Mouse (Mus musculus) forebrain, embryonic 15.5 days (tissue): Measurements from ENCODE around the gene Cyp2f2. TPM values are rescaled to one million over a fixed set of nuclear protein-coding genes. Genes with fewer than 3 reads are reported as not detected.

Source experiments
- ATAC-seq: fragments of 200-750 bp; cut with Nextera tagmentation; replicated peaks from 2 replicates; pipeline ENCODE4 v1.8.0; 2017; ENCODE audit warnings: mild to moderate bottlenecking, moderate TSS enrichment, moderate library complexity
- H3K27ac ChIP-seq: fragments of 300-500 bp; sonication (generic); replicated peaks from 2 replicates; pipeline ENCODE4 v1.5.1; 2015; ENCODE audit warnings: mild to moderate bottlenecking, inconsistent platforms
- H3K27me3 ChIP-seq: fragments of 300-500 bp; sonication (generic); 2 replicates; pipeline ENCODE4 v1.6.1; 2015; ENCODE audit warnings: inconsistent platforms
- H3K36me3 ChIP-seq: fragments of 300-500 bp; sonication (generic); 2 replicates; pipeline ENCODE4 v1.6.1; 2015; ENCODE audit warnings: mild to moderate bottlenecking, inconsistent platforms
- H3K4me1 ChIP-seq: fragments of 300-500 bp; sonication (generic); 2 replicates; pipeline ENCODE4 v1.6.1; 2015; ENCODE audit warnings: inconsistent platforms
- H3K4me2 ChIP-seq: fragments of 300-500 bp; sonication (generic); replicated peaks from 2 replicates; pipeline ENCODE4 v1.6.1; 2015; ENCODE audit warnings: mild to moderate bottlenecking, inconsistent platforms
- H3K4me3 ChIP-seq: fragments of 300-500 bp; sonication (generic); 2 replicates; pipeline ENCODE4 v1.5.1; 2015; ENCODE audit warnings: mild to moderate bottlenecking, inconsistent platforms
- H3K9ac ChIP-seq: fragments of 300-500 bp; sonication (generic); replicated peaks from 2 replicates; pipeline ENCODE4 v1.6.1; 2015; ENCODE audit warnings: mild to moderate bottlenecking, inconsistent platforms
- H3K9me3 ChIP-seq: fragments of 300-500 bp; sonication (generic); 2 replicates; pipeline ENCODE4 v1.6.1; 2016; ENCODE audit warnings: inconsistent platforms
- WGBS: fragments of 180-500 bp; shearing (Covaris S2); methylation state at CpG from one replicate; pipeline ENCODE4 v1.1.7; 2015; ENCODE audit warnings: mixed read lengths; 5-methylcytosine and 5-hydroxymethylcytosine counted together
- polyA plus RNA-seq: library from polyadenylated mRNA; unstranded; fragments of >200 nt; fragmentation: Nextera tagmentation; extraction: Ambion mirVana; gene quantifications from 2 replicates; pipeline ENCODE4 v1.2.1, GENCODE M21; 2015

Cyp2f2 gene
- polyA plus RNA-seq, 1 experiment from 2014 or later = not detected

GRCm38 (mm10) chr7:27128162-27128561 lies 8.5 kb downstream of the Cyp2f2 start:
- no peak overlapping the region for H3K27ac ChIP-seq
- no peaks in the 10 kb centered on the region for H3K9me3 ChIP-seq
- no peak overlapping the region for H3K4me3 ChIP-seq
- peak; percentile 43; the same call in 1 of the 2 replicates for ATAC-seq
- no peaks in the 10 kb centered on the region for H3K4me1 ChIP-seq
- no peak overlapping the region for H3K4me2 ChIP-seq
- WGBS = 63% methylated on average over 3 of the region's 3 CpGs
- H3K9ac ChIP-seq = no peak overlapping the region
- no peaks in the 10 kb centered on the region for H3K36me3 ChIP-seq
- H3K27me3 ChIP-seq = no peaks in the 10 kb centered on the region

- WGBS = 92% methylated on average over 13 of the region's 13 CpGs
- H3K27ac ChIP-seq = no peak overlapping the region
- no peaks in the 10 kb centered on the region for H3K9me3 ChIP-seq
- no peak overlapping the region for H3K4me2 ChIP-seq
- no peak overlapping the region for H3K4me3 ChIP-seq
- no peaks in the 10 kb centered on the region for H3K4me1 ChIP-seq
- H3K36me3 ChIP-seq = no peaks in the 10 kb centered on the region
- H3K27me3 ChIP-seq = no peaks in the 10 kb centered on the region
- no peak overlapping the region for H3K9ac ChIP-seq
- ATAC-seq = no peak
These were observed 9.2 kb downstream of the Cyp2f2 start for GRCm38 (mm10) chr7:27128946-27129345.

GRCm38 (mm10) chr7:27129811-27130210 lies 10.1 kb downstream of the Cyp2f2 start:
- Histone ChIP-seq H3K27me3 (no peaks in the 10 kb centered on the region), H3K4me2 (no peak overlapping the region), H3K9me3 (no peaks in the 10 kb centered on the region), H3K9ac (no peak overlapping the region), H3K36me3 (no peaks in the 10 kb centered on the region), H3K4me3 (no peak overlapping the region), H3K27ac (no peak overlapping the region), H3K4me1 (no peaks in the 10 kb centered on the region)
- ATAC-seq = no peak
- 92% methylated on average over 12 of the region's 12 CpGs for whole genome bisulfite sequencing

DNA sequence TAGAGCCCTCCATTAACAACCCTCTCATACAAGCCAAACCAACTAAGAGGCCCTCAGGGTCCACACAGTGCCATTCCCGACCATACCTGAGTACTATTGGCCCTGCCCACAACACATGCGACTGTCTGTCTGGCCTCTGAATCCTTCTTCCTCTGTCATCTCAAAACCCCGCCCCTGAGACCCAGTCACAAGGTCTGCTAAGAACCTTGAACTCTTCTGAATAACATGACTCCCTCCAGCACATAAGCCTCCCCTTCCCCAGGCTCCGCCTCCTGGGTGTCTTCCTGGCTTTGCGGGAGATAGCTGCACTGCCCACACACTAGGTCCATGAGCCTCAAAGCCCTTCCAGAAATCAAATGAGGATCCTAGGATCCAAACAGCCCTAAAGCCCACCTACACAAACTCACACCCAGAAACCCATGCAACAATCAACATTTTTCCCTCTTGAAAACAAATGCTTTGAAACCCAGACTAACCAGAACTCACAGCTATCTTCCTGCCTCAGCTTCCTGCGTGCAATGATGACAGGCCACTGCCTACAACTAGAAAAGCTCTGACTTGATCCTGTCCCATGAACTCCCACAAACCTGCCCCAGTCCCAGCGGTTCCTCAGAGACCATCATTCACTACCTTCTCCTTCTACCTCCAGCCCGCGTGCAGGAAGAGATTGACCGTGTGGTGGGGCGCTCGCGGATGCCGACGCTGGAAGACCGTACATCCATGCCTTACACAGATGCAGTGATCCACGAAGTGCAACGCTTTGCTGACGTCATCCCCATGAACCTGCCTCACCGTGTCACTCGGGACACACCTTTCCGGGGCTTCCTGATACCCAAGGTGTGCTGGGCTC lies 11.0 kb downstream of the Cyp2f2 start:
- H3K27ac ChIP-seq = no peak overlapping the region
- no peak overlapping the region for H3K4me2 ChIP-seq
- H3K9me3 ChIP-seq = no peaks in the 10 kb centered on the region
- WGBS = 89% methylated on average over 22 of the region's 22 CpGs
- no peak overlapping the region for H3K9ac ChIP-seq
- no peak overlapping the region for H3K4me3 ChIP-seq
- no peaks in the 10 kb centered on the region for H3K4me1 ChIP-seq
- H3K27me3 ChIP-seq = no peaks in the 10 kb centered on the region
- no peaks in the 10 kb centered on the region for H3K36me3 ChIP-seq
- no peak for ATAC-seq

GRCm38 (mm10) chr7:27131387-27131786 lies 11.7 kb downstream of the Cyp2f2 start:
- Histone ChIP-seq H3K4me1 (no peaks in the 10 kb centered on the region), H3K9me3 (no peaks in the 10 kb centered on the region), H3K27ac (no peak overlapping the region), H3K9ac (no peak overlapping the region), H3K4me3 (no peak overlapping the region), H3K27me3 (no peaks in the 10 kb centered on the region), H3K4me2 (no peak overlapping the region), H3K36me3 (no peaks in the 10 kb centered on the region)
- ATAC-seq = no peak
- 63% methylated on average over 2 of the region's 2 CpGs for WGBS

DNA sequence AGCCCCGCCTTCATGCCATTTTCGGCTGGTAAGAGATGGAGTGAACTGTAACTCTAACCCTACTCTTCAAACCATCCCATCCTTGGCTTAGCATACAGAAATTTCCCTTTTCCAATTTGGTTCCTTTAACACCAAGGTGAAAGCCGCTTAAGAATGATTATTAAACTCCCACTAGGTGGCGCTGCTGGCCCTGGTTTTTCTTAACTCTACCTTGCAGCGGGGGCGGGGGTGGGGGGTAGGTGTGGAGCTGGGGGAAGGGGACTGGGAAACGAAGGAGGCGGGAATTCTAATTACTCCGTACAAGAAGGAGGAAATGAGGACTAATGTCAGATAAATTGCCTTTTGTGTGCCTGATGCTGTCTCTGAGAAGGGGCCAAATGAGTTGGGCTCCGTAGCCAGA lies 12.9 kb downstream of the Cyp2f2 start:
- Histone ChIP-seq H3K4me3 (no peak overlapping the region), H3K27me3 (no peaks in the 10 kb centered on the region), H3K36me3 (no peaks in the 10 kb centered on the region), H3K9ac (no peak overlapping the region), H3K4me2 (no peak overlapping the region), H3K4me1 (no peaks in the 10 kb centered on the region), H3K9me3 (no peaks in the 10 kb centered on the region), H3K27ac (no peak overlapping the region)
- ATAC-seq = no peak
- 17% methylated on average over 10 of the region's 10 CpGs for whole genome bisulfite sequencing

- no peaks in the 10 kb centered on the region for H3K27me3 ChIP-seq
- no peaks in the 10 kb centered on the region for H3K36me3 ChIP-seq
- 74% methylated on average over 12 of the region's 12 CpGs for WGBS
- no peaks in the 10 kb centered on the region for H3K4me1 ChIP-seq
- H3K4me3 ChIP-seq = no peak overlapping the region
- no peaks in the 10 kb centered on the region for H3K9me3 ChIP-seq
- no peak overlapping the region for H3K9ac ChIP-seq
- H3K4me2 ChIP-seq = no peak overlapping the region
- no peak for ATAC-seq
- no peak overlapping the region for H3K27ac ChIP-seq
These were observed 13.4 kb downstream of the Cyp2f2 start for GRCm38 (mm10) chr7:27133156-27133555.

DNA sequence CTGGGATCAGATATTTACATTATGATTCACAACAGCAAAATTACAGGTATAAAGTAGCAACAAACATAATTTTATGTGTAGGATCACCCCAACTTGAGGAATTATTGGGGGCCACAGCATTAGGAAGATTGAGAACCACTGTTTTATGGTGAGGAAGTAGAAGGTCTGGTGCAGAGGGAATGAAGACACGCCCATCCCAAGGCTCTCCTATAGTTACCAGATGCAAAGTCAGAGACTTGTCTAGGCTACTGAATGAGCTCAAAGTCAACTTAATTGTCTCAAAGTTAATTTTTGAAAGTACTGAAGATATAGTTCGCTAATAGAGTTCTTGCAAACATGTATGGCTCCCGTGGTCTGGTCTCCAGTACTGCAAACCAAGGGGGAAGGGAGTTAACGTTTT lies 14.0 kb downstream of the Cyp2f2 start:
- Histone ChIP-seq H3K27ac (no peak overlapping the region), H3K9ac (no peak overlapping the region), H3K36me3 (no peaks in the 10 kb centered on the region), H3K4me1 (no peaks in the 10 kb centered on the region), H3K9me3 (no peaks in the 10 kb centered on the region), H3K27me3 (no peaks in the 10 kb centered on the region), H3K4me3 (no peak overlapping the region), H3K4me2 (no peak overlapping the region)
- WGBS = 82% methylated on average over 4 of the region's 4 CpGs
- ATAC-seq = no peak

GRCm38 (mm10) chr7:27136410-27136996 lies 16.8 kb downstream of the Cyp2f2 start:
- H3K27me3 ChIP-seq = no peaks in the 10 kb centered on the region
- H3K36me3 ChIP-seq = no peaks in the 10 kb centered on the region
- ATAC-seq = no peak
- no peaks in the 10 kb centered on the region for H3K9me3 ChIP-seq
- no peak overlapping the region for H3K9ac ChIP-seq
- no peaks in the 10 kb centered on the region for H3K4me1 ChIP-seq
- H3K4me3 ChIP-seq = no peak overlapping the region
- H3K27ac ChIP-seq = no peak overlapping the region
- H3K4me2 ChIP-seq = no peak overlapping the region
- WGBS = 62% methylated on average over 8 of the region's 8 CpGs

DNA sequence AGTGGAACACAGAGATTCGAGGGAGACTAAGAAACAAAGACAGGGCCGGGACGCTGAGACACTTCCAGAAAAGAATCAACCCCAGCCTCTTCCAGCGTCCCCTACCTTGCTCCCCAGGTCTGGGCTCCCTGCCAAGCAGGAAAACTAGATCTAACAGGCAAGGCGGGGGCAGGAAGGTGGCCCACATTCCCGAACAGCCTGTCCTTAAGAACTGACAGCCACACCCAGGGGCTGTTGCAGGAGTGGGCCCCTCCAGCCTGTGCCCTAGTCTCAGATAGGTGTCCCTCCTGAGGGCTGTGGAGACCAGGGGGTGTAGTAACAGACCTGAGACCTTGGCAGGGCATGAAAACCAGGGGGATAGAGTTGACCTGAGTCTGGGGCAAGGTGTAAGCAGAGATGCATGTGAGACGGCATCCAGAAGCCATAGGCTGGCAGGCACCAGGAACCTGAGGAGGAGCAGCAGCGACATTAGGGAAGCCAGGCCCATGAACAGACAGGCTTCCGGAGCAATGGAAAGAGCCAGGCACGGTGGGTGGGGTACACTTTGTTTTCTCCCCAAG lies 33.6 kb downstream of the Cyp2f2 start, which contains the start of gene Cyp2t4:
TSS of gene Cyp2t4 (plus strand) at position 510 of the 560 bp plus-strand sequence.
- no peak within 1 kb of the TSS for H3K4me2 ChIP-seq
- no peaks in the 10 kb centered on the region for H3K4me1 ChIP-seq
- no peak within 1 kb of the TSS for H3K27ac ChIP-seq
- 56% methylated on average over 10 of the region's 10 CpGs for WGBS
- H3K9ac ChIP-seq = no peak within 1 kb of the TSS
- H3K36me3 ChIP-seq = peaks cover 12% of the 10 kb centered on the region
- no peaks in the 10 kb centered on the region for H3K9me3 ChIP-seq
- H3K4me3 ChIP-seq = no peak within 1 kb of the TSS
- H3K27me3 ChIP-seq = no peaks in the 10 kb centered on the region
- no peak for ATAC-seq

- Histone ChIP-seq H3K36me3 (peaks cover 26% of the 10 kb centered on the region), H3K27ac (no peak overlapping the region), H3K9ac (no peak overlapping the region), H3K4me1 (peaks cover 16% of the 10 kb centered on the region), H3K4me3 (no peak overlapping the region), H3K4me2 (no peak overlapping the region), H3K9me3 (no peaks in the 10 kb centered on the region), H3K27me3 (no peaks in the 10 kb centered on the region)
- no peak for ATAC-seq
- WGBS = 81% methylated on average over 12 of the region's 13 CpGs
These were observed 36.3 kb downstream of the Cyp2f2 start for GRCm38 (mm10) chr7:27156005-27156404.

- WGBS = 93% methylated on average over 9 of the region's 9 CpGs
- H3K4me3 ChIP-seq = no peak overlapping the region
- no peaks in the 10 kb centered on the region for H3K27me3 ChIP-seq
- ATAC-seq = no peak
- H3K4me1 ChIP-seq = peaks cover 37% of the 10 kb centered on the region
- H3K27ac ChIP-seq = no peak overlapping the region
- no peak overlapping the region for H3K9ac ChIP-seq
- H3K36me3 ChIP-seq = peaks cover 31% of the 10 kb centered on the region
- H3K9me3 ChIP-seq = no peaks in the 10 kb centered on the region
- no peak overlapping the region for H3K4me2 ChIP-seq
These were observed 38.5 kb downstream of the Cyp2f2 start for GRCm38 (mm10) chr7:27158171-27158570.
